Mouse (Mus musculus) heart, adult 2 months (tissue): ENCODE data around the gene Xab2.

Experiments
- CTCF ChIP-seq: fragments of 200-600 bp; IDR thresholded peaks from 2 replicates; pipeline ENCODE4 v1.8.1; 2022; ENCODE audit warnings: antibody characterized with exemption, mild to moderate bottlenecking, moderate library complexity
- POLR2A ChIP-seq: fragments of 200-500 bp; IDR thresholded peaks from 2 replicates; pipeline ENCODE4 v1.6.1; 2011; ENCODE audit warnings: mild to moderate bottlenecking, low read depth, low read length, control low read depth; ENCODE audit not compliant: insufficient read depth

DNA sequence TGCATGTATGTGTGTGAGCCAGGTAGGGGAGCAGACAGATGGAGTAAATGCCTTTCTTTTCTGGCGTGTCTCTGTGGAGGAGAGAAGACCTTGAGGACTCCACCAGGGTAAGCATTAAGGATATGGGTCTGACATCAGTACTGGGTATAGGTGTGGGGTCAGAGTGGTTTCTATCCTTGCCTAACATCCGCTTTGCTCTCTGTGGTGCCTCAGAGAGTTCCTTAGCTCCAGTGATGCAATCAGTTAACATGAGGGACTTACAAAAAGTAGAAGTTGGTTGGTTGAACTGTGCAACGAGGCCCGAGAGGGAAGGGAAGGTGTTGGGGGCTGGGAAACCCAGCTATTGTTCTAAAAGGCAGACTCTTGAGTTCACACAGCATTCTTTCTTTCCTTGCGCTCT lies 43.3 kb upstream of the Xab2 start:
- TF ChIP-seq POLR2A, result no peak
- TF ChIP-seq CTCF, result no peak
